In genomic region chr5:24840975-24841431, GRCm38 (mm10) we compare ENCODE assay signal across 8 mouse cellular contexts. TPM values are rescaled to one million over a fixed set of nuclear protein-coding genes. Genes with fewer than 3 reads are reported as not detected.
DNase-seq lines count a peak whose midpoint lies in the region; ATAC-seq and TF ChIP-seq lines count a peak whose summit lies in the region.

No protein-coding gene starts in this region.

- no peak for TF ChIP-seq EP300 in CH12.LX (IDR thresholded peaks at IDR 0.05; ENCODE audit: low read length)

- no peaks in the 10 kb centered on the region for H3K9me3 ChIP-seq in CH12.LX (replicated peaks; ENCODE audit: low read length)
- H3K9me3 ChIP-seq in forebrain, postnatal 0 days (ENCODE audit: low read length), result no peaks in the 10 kb centered on the region
- H3K9me3 ChIP-seq in limb, embryonic 12.5 days, result no peaks in the 10 kb centered on the region

- dilution Hi-C loops in CH12.LX (cut with MboI; ENCODE audit: extremely low pct_ligation_motif_present, extremely low pct_unique_long_range_greater_than_20kb, low sequenced_read_pairs), result no loop called here

- no peak for ATAC-seq in forebrain, postnatal 0 days
- no peak for ATAC-seq in limb, embryonic 12.5 days (ENCODE audit: insufficient number of reproducible peaks, insufficient read depth, low FRiP score, low TSS enrichment, low read depth)

- peak; percentile 35 for DNase-seq in cerebellum, adult 9-11 months
- DNase-seq in cerebellum, adult 11 months, result no peak
- peak; percentile 27 for DNase-seq in CH12.LX (ENCODE audit: extremely low read depth)
- no peak for DNase-seq in forebrain, postnatal 0 days
- DNase-seq in thymus, postnatal 36 days, result no peak
- no peak for DNase-seq in ovary, postnatal 10 days (ENCODE audit: low spot score)

- no peak for TF ChIP-seq POLR2A in CH12.LX (IDR thresholded peaks at IDR 0.05; ENCODE audit: low read depth, low read length)
- TF ChIP-seq POLR2A in small intestine, adult 2 months (IDR thresholded peaks at IDR 0.05; ENCODE audit: low read depth, low read length), result no peak

- 16% methylated on average over 11 of the region's 11 CpGs for WGBS in forebrain, postnatal 0 days
- 29% methylated on average over 11 of the region's 11 CpGs for WGBS in limb, embryonic 12.5 days
- 3% methylated on average over 11 of the region's 11 CpGs for WGBS in small intestine, adult 2 months

- H3K4me1 ChIP-seq in CH12.LX (ENCODE audit: control insufficient read depth in 1 of 2, insufficient read depth in 2 of 2), result peaks cover 11 to 43% of the 10 kb centered on the region in 2 experiments; a peak in 3 of 4 replicates
- peaks cover 29% of the 10 kb centered on the region for H3K4me1 ChIP-seq in forebrain, postnatal 0 days (ENCODE audit: insufficient read depth)
- H3K4me1 ChIP-seq in limb, embryonic 12.5 days (replicated peaks), result peaks cover 21% of the 10 kb centered on the region
- peaks cover 12% of the 10 kb centered on the region for H3K4me1 ChIP-seq in small intestine, adult 2 months (ENCODE audit: control insufficient read depth, insufficient read depth, insufficient read length, low read length)

- TF ChIP-seq RAD21 in CH12.LX (IDR thresholded peaks at IDR 0.05; ENCODE audit: low read depth, low read length), result no peak

- no peak for TF ChIP-seq CTCF in CH12.LX (conservative IDR thresholded peaks at IDR 0.05 in 1 of 2, IDR thresholded peaks at IDR 0.05 in 1 of 2; ENCODE audit: low read depth in 2 of 2, low read length in 2 of 2)
- no peak for TF ChIP-seq CTCF in forebrain, postnatal 0 days (IDR thresholded peaks at IDR 0.05; ENCODE audit: low read depth)
- TF ChIP-seq CTCF in small intestine, adult 2 months (IDR thresholded peaks at IDR 0.05; ENCODE audit: extremely low read depth, insufficient read length, insufficient replicate concordance, low read depth, low read length), result no peak

- H3K27me3 ChIP-seq in CH12.LX (replicated peaks), result no peaks in the 10 kb centered on the region
- H3K27me3 ChIP-seq in forebrain, postnatal 0 days (ENCODE audit: insufficient read depth, low read length), result no peaks in the 10 kb centered on the region
- no peaks in the 10 kb centered on the region for H3K27me3 ChIP-seq in limb, embryonic 12.5 days
- H3K27me3 ChIP-seq in small intestine, adult 2 months (ENCODE audit: control insufficient read depth, insufficient read depth, low read length), result no peaks in the 10 kb centered on the region

- H3K27ac ChIP-seq in CH12.LX (ENCODE audit: insufficient read depth, low read depth), result peak overlapping the region; percentile 39; the same call in 1 of the 2 replicates
- peak overlapping the region; percentile 99; the same call in 1 of the 2 replicates for H3K27ac ChIP-seq in forebrain, postnatal 0 days (ENCODE audit: low read depth, low read length)
- H3K27ac ChIP-seq in limb, embryonic 12.5 days, result no peak overlapping the region
- H3K27ac ChIP-seq in small intestine, adult 2 months (ENCODE audit: insufficient read depth, low read depth, low read length), result peak overlapping the region; percentile 99

- H3K36me3 ChIP-seq in CH12.LX (replicated peaks in 1 of 2; ENCODE audit: control insufficient read depth in 1 of 2, insufficient read depth in 1 of 2, low read length in 1 of 2), result peaks cover 0 to 2% of the 10 kb centered on the region in 2 experiments
- H3K36me3 ChIP-seq in forebrain, postnatal 0 days (ENCODE audit: insufficient read depth), result no peaks in the 10 kb centered on the region
- no peaks in the 10 kb centered on the region for H3K36me3 ChIP-seq in limb, embryonic 12.5 days
- no peaks in the 10 kb centered on the region for H3K36me3 ChIP-seq in small intestine, adult 2 months (ENCODE audit: control insufficient read depth, insufficient read depth, low read length)

- H3K4me3 ChIP-seq in CH12.LX (replicated peaks in 1 of 3; ENCODE audit: low read depth in 2 of 3, low read length in 2 of 3, poor library complexity in 1 of 3), result peak overlapping the region; percentile 79 to 94 (median 91)
- H3K4me3 ChIP-seq in forebrain, postnatal 0 days (ENCODE audit: low read depth, low read length), result peak overlapping the region; percentile 90
- H3K4me3 ChIP-seq in limb, embryonic 12.5 days (replicated peaks), result peak overlapping the region; percentile 91
- peak overlapping the region; percentile 99 for H3K4me3 ChIP-seq in small intestine, adult 2 months (ENCODE audit: low read depth, low read length)

- in situ Hi-C loops in CH12.LX (cut with MboI; ENCODE audit: low pct_ligation_motif_present, low pct_unique_long_range_greater_than_20kb, low sequenced_read_pairs), result no loop called here

- H3K79me2 ChIP-seq in CH12.LX (replicated peaks; ENCODE audit: control insufficient read depth, extremely low read depth, insufficient read depth, poor library complexity, severe bottlenecking), result peaks cover 54% of the 10 kb centered on the region

- H3K4me2 ChIP-seq in CH12.LX (ENCODE audit: insufficient read depth, low read depth, poor library complexity, severe bottlenecking), result peak overlapping the region; percentile 99
- H3K4me2 ChIP-seq in forebrain, postnatal 0 days (ENCODE audit: low read depth), result peak overlapping the region; percentile 80
- peak overlapping the region; percentile 85 for H3K4me2 ChIP-seq in limb, embryonic 12.5 days

- peak overlapping the region; percentile 93 for H3K9ac ChIP-seq in CH12.LX (ENCODE audit: insufficient read depth, low read depth)
- peak overlapping the region; percentile 95 for H3K9ac ChIP-seq in forebrain, postnatal 0 days
- peak overlapping the region; percentile 96 for H3K9ac ChIP-seq in limb, embryonic 12.5 days (replicated peaks)

TF ChIP-seq in CH12.LX, 34 proteins besides CTCF, POLR2A, EP300 and RAD21:
- peak; percentile 50; the same call in 1 of the 2 replicates for TF ChIP-seq MYC (IDR thresholded peaks at IDR 0.05; ENCODE audit: low read depth, low read length)
- no peak for TF ChIP-seq ZNF384 (IDR thresholded peaks at IDR 0.05; ENCODE audit: low read depth, low read length)
- peak; percentile 58; the same call in 1 of the 2 replicates for TF ChIP-seq MAX (IDR thresholded peaks at IDR 0.05; ENCODE audit: low read length)
- TF ChIP-seq JUND (conservative IDR thresholded peaks at IDR 0.05; ENCODE audit: low read depth, low read length), result no peak
- TF ChIP-seq ELF1 (IDR thresholded peaks at IDR 0.05; ENCODE audit: low read depth, low read length), result no peak
- peak; percentile 80 for TF ChIP-seq MXI1 (IDR thresholded peaks at IDR 0.05; ENCODE audit: low read depth, low read length)
- no peak for TF ChIP-seq ZC3H11A (IDR thresholded peaks at IDR 0.05; ENCODE audit: low read depth, low read length)
- no peak for TF ChIP-seq IRF4 (IDR thresholded peaks at IDR 0.05; ENCODE audit: low read depth, low read length)
- TF ChIP-seq POLR2AphosphoS2 (IDR thresholded peaks at IDR 0.05; ENCODE audit: low read depth, low read length), result no peak
- no peak for TF ChIP-seq RCOR1 (conservative IDR thresholded peaks at IDR 0.05; ENCODE audit: low read depth, low read length)
- TF ChIP-seq USF1 (IDR thresholded peaks at IDR 0.05; ENCODE audit: low read depth, low read length), result no peak
- no peak; the same call in 1 of the 2 replicates for TF ChIP-seq NELFE (IDR thresholded peaks at IDR 0.05; ENCODE audit: low read depth, low read length)
- no peak for TF ChIP-seq PAX5 (IDR thresholded peaks at IDR 0.05; ENCODE audit: low read length)
- TF ChIP-seq ZKSCAN1 (IDR thresholded peaks at IDR 0.05; ENCODE audit: borderline replicate concordance, low read depth, low read length), result no peak
- peak; percentile 32 for TF ChIP-seq BHLHE40 (IDR thresholded peaks at IDR 0.05; ENCODE audit: low read depth, low read length)
- TF ChIP-seq SIN3A (IDR thresholded peaks at IDR 0.05; ENCODE audit: low read length), result peak; percentile 63
- TF ChIP-seq MEF2A (IDR thresholded peaks at IDR 0.05; ENCODE audit: borderline replicate concordance, low read depth, low read length), result no peak
- no peak for TF ChIP-seq MAZ (IDR thresholded peaks at IDR 0.05; ENCODE audit: low read depth, low read length)
- no peak for TF ChIP-seq JUN (IDR thresholded peaks at IDR 0.05; ENCODE audit: insufficient read depth, low read depth, low read length)
- no peak for TF ChIP-seq NRF1 (IDR thresholded peaks at IDR 0.05; ENCODE audit: low read depth, low read length)
- no peak for TF ChIP-seq MAFK (IDR thresholded peaks at IDR 0.05; ENCODE audit: insufficient replicate concordance, low read length)

RNA-seq across cellular contexts. Expression of gene Rheb, which starts 1.4 kb away (rescaled TPM):
- total RNA-seq in CH12.LX (2012; rRNA removed) (17.0 and 20.8 TPM in 2 replicates), CH12.LX (2014; rRNA removed) (64.1 and 70.4 TPM in 2 replicates)
- polyA plus RNA-seq in CH12.LX (2012; ENCODE audit: insufficient read length, low read depth), result 41.0 and 46.2 TPM in 2 replicates
- total RNA-seq in forebrain, postnatal 0 days (2014; rRNA removed), result 117 and 133 TPM in 2 replicates
- 335 and 342 TPM in 2 replicates for polyA plus RNA-seq in forebrain, postnatal 0 days (2015; fragmentation: Nextera tagmentation; extraction: Ambion mirVana)
- polyA plus RNA-seq in limb, embryonic 12.5 days (2016; fragmentation: Nextera tagmentation; extraction: Ambion mirVana), result 199 and 201 TPM in 2 replicates
- 10.7 and 17.3 TPM in 2 replicates for polyA plus RNA-seq in small intestine, adult 2 months (2012; rRNA removed)

Comparison
In these comparisons a context has a peak if more than half of its experiments do, and no peak if none do; other contexts are left out.
1. DNase-seq: peak in cerebellum, adult 9-11 months (single experiment) and CH12.LX (single experiment); none in cerebellum, adult 11 months (single experiment), forebrain, postnatal 0 days (single experiment), thymus, postnatal 36 days (0 of 2) and ovary, postnatal 10 days (single experiment).
2. Peak in every context shown above with its lines, with median percentiles within 50 percentile points of each other: H3K4me2 ChIP-seq, H3K4me3 ChIP-seq and H3K9ac ChIP-seq.